Mouse (Mus musculus): Measurements from ENCODE around the gene Strc.
"Not testable (repeated sequence)": the region's sequence is repeated elsewhere in the genome, so short reads cannot be mapped to it uniquely, and the experiment has no call there.

Gene Strc

DNA sequence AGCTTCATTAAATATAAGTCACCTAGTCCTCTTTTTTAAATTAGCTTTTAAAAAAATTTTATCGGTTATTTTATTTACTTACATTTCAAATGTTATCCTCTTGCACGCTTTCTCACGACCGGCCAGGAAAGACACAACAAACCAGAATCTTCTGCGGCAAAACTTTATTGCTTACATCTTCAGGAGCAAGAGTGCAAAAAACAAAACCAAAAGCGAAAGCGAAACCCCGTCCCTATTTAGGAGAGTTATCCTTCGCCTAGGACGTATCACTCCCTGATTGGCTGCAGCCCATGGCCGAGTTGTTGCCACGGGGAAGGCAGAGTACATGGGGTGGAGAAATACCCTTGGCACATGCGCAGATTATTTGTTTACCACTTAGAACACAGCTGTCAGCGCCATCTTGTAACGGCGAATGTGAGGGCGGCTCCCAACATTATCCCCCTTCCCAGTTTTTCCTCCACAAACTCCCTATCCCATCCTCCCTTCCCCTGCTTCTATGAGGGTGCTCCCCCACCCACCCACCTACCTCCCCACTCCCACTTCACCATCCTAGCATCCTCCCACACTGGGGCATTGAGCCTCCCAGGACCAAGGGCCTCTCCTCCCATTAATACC lies at the start of gene Strc:
Gene Strc (minus strand): TSS at position 208 of the 615 bp plus-strand sequence.
- not testable (repeated sequence) for DNase-seq (ENCODE audit: low spot score in 2 of 2)

DNA sequence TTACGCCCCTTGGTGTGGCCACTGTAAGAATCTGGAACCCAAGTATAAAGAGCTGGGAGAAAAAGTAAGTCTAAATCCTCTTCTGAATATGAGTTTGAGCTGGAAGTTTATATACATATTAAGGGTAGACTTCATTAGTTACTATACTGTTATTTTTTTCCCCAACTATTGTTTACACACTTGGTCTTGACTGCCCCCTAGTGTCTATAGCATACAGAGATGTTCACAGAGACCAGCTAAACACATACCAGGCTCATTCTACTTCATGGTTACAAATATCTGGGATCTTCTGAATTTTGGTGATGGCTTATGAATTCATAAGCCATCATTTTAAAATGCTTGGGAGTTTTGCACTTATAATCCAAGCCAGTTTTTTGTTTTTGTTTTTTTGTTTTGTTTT lies 47.9 kb upstream of the Strc start:
- DNase-seq (ENCODE audit: low spot score in 2 of 2): no peak

DNA sequence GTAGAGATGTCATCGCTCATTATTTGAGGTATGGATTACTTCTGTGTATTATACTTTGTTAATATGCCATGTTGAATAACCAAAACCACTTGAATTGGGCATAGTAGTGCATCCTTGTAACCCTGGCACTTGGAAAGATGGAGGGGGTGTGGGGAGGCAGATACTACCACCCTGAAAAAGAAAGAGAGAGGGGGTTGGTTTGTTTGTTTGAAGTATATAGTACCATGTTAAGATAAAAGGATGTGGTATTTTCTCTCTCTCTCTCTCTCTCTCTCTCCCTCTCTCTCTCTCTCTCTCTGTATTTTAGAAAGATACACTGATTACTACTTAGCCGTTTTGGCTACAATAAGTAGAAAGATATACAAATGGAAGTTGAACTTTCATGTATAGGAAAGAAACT lies 38.9 kb upstream of the Strc start:
- DNase-seq (ENCODE audit: low spot score in 2 of 2): no peak

DNA sequence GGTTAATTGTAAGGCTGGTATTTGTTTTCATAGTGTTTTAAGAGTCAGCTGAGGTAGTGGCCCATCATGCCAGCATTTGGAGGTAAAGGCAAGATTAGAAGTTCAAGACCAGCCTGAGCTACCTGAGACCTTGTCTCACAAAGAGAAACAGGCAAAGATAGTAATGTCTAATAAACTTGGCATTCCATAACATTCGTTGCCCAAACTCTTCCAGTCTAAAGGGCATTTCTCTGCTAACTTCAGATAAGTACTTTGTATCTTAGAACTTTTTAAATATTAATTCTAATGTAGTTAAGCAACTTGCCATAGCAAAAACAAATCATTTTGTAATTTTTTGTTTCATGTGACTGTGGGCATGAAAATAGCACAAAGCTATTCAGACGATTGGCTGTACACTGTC lies 36.2 kb upstream of the Strc start:
- DNase-seq (ENCODE audit: low spot score in 2 of 2): no peak

DNA sequence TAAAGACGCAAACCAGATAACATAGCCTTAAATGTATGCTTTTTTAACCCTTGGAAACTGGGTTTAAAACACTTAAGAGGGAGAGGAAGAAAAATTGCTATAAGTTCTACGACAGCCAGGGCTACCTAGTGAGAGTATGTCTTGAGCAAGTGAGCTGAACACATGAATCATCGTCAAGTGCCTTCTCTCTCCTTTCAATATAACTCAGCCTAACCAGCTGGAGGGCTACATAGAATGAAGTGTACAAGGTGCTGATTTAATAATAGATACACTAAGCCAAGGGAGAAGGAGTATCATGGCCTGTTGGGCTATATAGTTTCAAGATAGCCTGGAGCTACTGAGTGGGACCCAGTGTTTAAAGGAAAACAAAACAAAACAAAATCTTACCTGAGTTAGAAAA lies 31.5 kb upstream of the Strc start:
- no peak for DNase-seq (ENCODE audit: low spot score in 2 of 2)

DNA sequence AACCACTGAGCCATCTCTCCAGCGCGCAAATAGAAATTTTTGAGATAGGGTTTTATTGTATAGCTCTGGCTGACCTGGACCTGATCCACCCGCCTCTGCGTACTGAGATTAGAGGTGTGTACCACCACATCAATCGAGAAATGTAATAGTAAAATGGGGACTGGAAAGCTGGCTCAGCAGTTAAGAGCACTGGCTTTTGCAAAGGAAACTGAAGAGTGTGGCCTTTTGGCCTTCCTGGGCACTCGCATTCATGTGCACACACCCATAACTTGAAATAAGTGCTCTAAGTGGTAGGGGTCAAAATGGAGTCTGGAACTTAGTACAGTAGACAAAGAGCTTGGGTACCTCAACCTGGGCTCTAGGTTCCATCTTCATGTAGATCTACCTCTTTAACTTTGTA lies 29.4 kb upstream of the Strc start:
- DNase-seq (ENCODE audit: low spot score in 2 of 2): no peak

DNA sequence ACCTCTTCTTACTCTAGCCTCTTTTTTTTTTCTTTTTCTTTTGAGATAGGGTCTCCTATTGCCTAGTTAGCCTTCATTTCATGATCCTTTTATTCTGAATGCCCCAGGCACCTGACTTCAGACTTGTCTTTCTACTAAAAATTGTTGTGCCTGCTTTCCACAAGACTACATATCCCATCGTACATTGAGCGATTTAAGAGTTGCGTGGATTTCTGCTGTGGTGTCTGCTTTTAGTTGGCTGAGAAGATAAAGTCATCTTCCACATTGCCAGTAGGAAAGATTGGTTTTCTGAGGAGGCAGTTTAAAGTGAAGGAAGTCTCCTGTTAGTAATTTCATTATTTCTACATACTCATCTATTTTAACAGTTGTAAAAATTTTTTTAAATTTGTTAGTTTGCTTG lies 28.6 kb upstream of the Strc start:
- DNase-seq (ENCODE audit: low spot score in 2 of 2): no peak

DNA sequence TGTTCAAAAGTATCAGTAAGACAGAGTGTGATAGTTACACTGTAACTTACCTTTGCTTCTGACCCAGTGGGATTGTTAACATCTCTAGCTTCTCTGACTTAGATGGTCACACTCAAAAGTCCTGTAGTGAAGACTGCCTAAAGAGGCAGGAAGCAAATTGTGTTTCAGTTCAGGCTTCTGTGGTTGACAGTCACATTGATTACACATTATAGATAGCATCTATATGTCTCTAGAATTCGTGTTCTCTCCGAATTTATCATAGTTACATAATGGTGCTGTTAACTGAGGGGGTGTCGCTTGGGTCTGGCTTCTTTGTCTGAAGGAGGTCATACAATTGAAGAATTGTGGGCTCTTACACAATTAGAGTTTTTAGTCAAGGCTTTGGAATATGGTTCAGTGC lies 28.1 kb upstream of the Strc start:
- no peak for DNase-seq (ENCODE audit: low spot score in 2 of 2)

DNA sequence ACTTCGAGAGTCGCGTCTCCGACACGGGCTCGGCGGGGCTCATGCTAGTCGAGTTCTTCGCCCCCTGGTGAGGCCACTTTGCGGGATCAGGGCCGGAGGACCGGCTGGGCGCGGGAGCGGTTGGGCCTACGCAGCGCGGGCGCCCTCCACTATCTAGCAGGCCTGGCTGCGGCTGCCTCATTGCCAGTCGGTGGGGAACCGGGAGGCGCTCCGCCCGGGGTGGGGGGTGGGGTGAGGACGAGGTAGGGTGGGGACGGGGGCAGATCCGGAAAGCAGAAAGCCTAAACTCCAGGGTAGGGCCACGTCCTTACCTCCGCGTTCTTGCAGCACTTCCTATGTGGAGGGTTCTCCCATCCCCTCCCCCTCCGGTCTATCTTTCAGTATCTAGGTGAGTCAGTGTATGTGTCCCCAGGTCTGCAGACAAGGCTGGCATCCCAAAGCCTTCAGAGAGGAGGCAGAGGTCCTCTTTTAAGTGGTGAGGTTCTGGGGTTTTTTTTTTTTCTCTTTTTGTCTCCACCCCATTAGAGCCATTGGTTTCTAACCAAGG lies 27.2 kb upstream of the Strc start:
- DNase-seq (ENCODE audit: low spot score in 2 of 2): peak in 1 of 2 experiments; percentile 41

DNA sequence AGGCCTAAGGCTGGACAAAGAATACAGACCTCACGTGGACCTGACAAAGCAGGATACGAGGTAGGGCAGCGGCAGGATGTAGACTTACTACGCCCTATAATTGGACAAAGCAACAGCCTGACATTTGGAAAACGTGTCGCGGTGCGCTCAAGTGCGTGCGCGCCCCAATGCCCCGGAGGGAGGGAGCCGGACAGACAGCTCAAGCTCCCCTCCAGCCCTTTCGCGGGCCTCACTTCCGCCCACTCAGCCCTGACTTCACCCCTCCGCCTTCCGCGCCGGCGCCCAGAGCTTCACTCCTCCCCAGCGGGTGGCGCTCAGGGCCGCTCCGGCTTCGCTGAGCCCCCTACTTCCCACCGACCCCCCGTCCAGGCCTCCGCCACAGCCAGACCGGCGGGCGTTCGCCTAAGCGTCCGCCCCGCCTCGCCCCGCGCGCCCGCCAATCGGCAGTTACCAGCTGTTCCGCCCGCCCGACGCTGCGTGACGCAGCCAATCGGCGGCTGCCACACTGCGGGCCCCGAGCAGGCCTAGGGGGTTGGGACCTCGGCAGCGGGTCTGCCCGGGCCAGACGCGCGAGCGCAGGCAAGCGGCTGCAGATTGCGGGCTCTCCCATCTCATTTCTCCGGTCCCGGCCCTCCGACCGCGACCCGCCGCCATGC lies 26.5 kb upstream of the Strc start, which contains the start of the genes Pdia3 and Catsper2:
Gene Pdia3 (plus strand): TSS at position 389 of the 656 bp plus-strand sequence.
Gene Catsper2 (minus strand): TSS at position 406 of the 656 bp plus-strand sequence.
- DNase-seq (ENCODE audit: low spot score in 2 of 2): peak; percentile 89 to 96

DNA sequence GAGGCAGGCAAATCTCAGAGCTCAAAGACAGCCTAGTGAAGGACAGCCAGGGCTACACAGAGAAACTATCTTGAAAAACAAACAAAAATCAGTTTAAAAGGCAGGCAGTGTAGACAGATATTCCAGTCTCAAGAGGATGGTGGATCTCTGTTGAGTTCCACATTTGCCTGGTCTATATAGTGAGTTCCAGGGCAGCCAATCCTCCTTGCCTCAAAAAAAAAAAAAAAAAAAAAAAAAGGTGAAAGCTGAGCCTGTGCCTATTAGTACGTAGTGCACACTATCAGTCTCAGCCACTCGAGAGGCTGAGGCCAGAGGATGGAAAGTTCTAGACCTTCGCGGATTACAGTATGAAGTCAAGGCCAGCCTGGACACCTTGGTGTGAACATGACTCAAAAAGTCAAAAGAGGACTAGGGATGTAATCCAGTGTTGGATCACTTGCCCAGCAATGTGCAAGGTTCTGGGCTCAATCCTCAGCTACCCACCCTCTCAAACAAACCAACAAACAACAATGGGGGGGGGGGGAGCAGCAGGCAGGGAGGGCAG lies 25.9 kb upstream of the Strc start:
- no peak for DNase-seq (ENCODE audit: low spot score in 2 of 2)

DNA sequence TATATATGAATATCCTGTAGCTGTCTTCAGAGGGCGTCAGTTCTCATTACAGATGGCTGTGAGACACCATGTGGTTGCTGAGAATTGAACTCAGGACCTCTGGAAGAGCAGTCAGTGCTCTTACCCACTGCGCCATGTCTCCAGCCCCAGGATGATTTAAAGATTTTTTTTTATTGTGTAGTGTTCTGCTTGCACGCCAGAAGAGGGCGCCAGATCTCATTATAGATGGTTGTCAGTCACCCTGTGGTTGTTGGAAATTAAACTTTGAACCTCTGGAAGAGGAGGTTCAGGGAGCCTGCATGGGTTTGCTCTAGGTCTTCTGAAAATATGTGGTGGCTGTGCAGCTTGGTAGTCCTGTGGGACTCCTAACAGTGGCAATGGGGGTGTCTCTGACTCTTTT lies 21.2 kb upstream of the Strc start:
- DNase-seq (ENCODE audit: low spot score in 2 of 2): peak in 1 of 2 experiments; percentile 17

DNA sequence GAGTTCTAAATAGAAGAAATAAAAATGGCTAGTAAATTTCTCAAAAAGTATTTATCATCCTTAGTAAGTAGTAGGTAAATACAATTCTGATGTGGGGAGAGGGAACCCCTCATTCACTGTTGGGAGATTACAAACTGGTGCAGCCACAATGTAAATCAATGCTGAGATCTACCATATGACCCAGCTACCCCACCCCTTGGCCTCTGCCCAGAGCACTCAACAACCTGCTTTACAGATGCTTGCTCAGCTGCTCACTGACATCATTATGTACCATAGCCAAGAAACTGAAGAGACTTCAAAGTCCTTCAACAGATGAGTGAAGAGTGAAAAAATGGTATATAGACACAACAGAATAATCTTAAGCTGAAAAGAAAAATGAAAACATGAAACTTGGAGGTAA lies 16.3 kb upstream of the Strc start:
- DNase-seq (ENCODE audit: low spot score in 2 of 2): no peak

DNA sequence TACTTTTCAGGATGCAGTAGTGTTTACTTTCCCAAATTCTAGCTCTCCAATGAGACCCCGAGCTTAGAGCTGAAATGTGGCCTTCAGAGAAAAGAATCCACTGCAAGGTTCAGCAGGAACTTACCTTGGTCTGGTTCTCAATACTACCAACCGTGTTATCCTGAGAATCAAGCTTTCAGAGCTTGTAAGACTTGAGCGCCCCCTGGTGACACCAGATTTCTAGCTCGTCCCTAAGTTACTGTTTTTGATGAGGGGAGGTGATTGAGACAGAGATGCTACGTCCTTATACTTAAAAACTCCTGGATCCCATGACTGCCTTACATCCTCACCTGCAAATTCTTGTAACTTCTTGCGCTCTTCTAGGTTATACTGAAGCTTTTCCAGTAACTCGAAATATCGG lies 9.7 kb upstream of the Strc start:
- peak; percentile 33 to 72 for DNase-seq (ENCODE audit: low spot score in 2 of 2)

DNA sequence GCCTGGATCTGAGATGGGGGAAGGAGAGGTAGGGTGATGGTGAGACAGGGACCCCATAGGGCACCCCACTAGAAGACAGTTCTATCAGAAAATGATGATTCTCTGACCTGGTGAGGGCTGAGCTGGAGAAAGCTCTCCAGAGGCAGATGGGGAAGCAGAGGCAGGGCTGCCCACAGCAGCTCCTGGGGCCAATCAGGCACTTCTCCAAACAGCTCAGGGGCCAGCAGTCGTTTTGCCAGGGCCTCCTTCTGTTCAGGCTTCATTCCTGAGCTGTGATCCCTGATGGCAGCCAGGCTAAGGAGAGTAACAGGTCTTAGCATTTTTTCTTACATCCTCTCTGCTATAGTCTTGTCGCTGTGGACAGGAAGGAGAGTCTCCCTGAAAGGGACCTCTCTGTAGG lies 12.2 kb downstream of the Strc start:
- DNase-seq (ENCODE audit: low spot score in 2 of 2): no peak

DNA sequence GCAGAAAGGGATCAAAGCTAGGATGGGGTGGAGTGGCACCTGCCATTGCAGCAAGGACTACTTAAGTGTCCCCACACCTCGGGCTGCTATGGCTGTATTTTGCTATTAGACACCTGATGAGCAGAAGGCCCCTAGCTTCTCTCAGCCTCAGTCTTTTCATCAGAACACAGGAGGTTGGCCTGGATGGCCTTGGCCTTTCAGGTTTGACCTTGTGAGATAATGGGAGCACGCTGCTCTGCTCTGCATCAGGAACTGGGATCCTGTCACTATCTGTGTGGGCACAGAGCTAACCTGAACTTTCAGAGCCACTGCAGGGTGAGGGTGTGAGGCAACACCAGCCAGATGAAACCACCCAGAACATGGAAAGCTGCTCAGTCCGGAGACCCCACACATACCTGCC lies 14.7 kb downstream of the Strc start:
- no peak for DNase-seq (ENCODE audit: low spot score in 2 of 2)

DNA sequence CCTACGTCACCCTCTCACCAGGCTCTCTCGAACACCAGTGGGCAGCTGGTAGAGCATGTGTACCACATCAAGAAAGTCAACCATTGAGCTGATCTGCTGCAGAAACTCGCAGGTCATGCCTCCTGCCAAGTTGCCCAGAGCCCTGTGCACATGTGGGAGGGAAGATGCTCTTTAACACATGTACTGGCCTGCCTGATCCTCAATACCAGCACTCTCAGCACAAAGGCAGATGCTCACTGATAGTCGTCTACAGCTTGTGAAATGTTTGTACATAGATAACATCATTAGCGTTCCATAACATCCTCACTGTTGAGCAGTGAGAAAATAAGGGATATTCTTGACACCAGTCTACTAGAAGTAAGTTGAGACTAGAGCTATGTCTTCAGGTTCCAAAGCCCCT lies 16.0 kb downstream of the Strc start:
- DNase-seq (ENCODE audit: low spot score in 2 of 2): no peak

DNA sequence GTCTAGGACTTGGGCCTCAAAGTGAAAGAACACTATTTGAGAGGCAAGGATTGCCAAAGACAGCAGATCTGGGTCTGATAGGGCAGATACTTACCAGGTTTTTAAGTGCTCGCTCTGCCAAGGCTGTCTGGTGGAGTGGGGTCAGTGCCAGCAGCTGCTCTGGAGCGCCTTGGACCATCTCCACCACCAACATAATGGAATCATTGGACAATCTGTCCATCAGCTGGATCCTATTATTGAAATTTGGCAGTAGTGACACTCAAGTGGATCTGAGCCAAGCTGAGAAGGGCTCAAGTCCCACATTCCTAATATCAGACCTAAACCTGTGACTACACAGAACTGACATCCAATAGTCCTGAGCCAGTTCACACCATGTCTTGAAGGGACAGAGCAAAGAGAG lies 18.1 kb downstream of the Strc start:
- DNase-seq (ENCODE audit: low spot score in 2 of 2): no peak

DNA sequence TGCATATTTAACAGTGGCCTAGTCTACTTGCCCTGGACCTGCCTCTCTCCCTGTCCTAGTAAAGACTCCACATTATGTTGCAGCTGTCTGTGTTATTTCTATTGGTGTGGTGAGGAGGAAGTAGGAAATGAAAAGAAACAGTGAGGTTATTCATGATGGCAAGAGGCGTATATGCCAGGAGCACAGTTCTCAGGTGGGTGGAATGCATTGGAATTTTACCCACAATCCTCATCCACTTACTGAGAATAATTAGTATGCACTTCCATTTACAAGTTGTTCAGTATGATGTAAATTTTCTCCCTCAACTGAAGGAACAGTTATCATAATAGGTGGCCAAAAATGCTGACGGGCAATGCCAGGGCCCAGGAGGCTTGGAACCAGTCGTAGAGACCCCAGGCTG lies 23.3 kb downstream of the Strc start:
- no peak for DNase-seq (ENCODE audit: low spot score in 2 of 2)

DNA sequence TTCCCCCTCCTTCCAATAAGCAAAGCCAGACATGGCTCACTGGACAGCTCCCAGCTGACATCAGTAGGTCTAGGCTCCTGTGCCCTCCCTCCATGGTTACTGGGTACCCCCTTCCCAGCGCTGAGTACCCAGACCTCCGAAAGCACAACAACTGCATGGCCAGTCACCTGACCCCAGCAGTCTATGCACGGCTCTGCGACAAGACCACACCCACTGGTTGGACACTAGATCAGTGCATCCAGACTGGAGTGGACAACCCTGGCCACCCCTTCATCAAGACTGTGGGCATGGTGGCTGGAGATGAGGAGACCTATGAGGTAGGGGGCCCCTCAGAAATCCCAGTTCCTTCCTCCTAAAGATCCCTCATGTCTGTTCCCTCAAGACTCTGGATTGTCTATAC lies 27.5 kb downstream of the Strc start:
- DNase-seq (ENCODE audit: low spot score in 2 of 2): no peak

DNA sequence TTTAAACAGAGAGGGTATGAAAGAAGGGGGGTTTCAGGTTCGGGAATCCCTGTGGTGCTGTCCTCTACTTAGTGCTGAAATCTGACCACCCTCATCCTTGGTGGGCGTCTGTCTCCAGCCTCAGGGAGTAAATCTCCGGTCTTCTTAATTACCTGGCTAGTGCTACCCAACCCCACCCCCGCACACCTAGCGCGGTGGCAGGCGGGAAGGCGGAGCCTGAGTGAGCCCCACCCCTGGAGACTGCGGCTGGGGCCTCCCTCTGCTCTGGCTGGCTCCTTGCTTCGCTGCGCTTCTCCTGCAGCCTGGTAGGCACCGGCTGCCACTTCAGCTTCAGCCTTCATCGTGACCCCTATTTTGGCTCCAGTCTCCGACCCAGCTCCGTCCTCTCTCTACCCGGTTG lies 28.6 kb downstream of the Strc start:
- DNase-seq (ENCODE audit: low spot score in 2 of 2): peak; percentile 65 to 73

DNA sequence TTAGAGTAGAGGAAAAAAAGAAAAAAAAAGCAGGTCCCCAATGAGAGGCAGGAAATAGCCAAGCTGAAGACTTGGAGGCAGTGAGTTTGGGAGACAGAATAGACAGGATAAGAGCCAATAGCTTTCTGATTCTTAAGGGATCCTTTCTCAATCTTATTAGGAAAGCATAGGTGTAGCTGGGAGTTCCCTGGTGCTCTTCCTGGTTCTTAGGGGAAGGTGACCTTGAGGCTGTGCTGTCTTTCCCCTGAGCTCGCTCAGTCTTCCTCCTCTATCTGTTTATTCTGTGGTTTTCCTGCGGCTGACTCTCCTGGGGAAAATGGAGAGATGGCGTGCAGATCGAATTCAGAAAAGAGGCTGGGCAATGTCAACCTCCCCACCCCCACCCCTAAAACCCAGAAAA lies 29.0 kb downstream of the Strc start:
- no peak for DNase-seq (ENCODE audit: low spot score in 2 of 2)

DNA sequence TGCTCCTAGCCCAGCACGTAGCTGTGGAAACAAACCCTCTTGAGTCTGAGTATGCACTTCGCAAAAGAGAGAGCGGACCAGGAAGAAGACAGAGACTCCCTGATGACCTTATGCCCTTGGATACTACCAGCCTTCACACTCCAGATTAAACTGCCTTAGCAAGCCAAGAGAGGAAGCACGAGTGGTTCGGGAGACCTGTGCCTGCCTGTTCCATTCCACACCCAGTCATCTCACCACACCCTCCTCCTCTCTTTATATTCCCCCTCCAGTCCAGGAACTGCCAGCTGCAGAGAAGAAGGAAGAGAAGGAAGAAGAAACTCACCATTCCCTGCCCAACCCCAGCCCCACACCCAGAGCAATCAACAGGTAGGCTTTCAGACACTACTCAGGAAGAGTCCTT lies 29.5 kb downstream of the Strc start, which contains the start of gene Ckmt1:
Gene Ckmt1 (plus strand): TSS at position 221 of the 400 bp plus-strand sequence.
- DNase-seq (ENCODE audit: low spot score in 2 of 2): peak; percentile 15 to 18

All from urinary bladder, adult 18-20 months (tissue).